Mouse (Mus musculus) midbrain, embryonic 16.5 days (tissue): ENCODE data around the gene Agpat4. TPM values are rescaled to one million over a fixed set of nuclear protein-coding genes. Genes with fewer than 3 reads are reported as not detected.

ENCODE experiments used
- ATAC-seq: fragments of 200-750 bp; cut with Nextera tagmentation; 2 replicates; pipeline ENCODE4 v1.8.0; 2017; ENCODE audit warnings: moderate TSS enrichment
- H3K27ac ChIP-seq: fragments of 300-500 bp; sonication (generic); 2 replicates; pipeline ENCODE4 v1.5.1; 2014; ENCODE audit warnings: mild to moderate bottlenecking, low read length, mixed read lengths
- H3K27me3 ChIP-seq: fragments of 300-500 bp; sonication (generic); 2 replicates; pipeline ENCODE4 v1.6.1; 2014; ENCODE audit warnings: low read depth, low read length, mixed read lengths; ENCODE audit not compliant: control insufficient read depth, insufficient read depth
- H3K36me3 ChIP-seq: fragments of 300-500 bp; sonication (generic); 2 replicates; pipeline ENCODE4 v1.6.1; 2014; ENCODE audit warnings: mild to moderate bottlenecking, low read length, moderate library complexity, mixed read lengths; ENCODE audit not compliant: control insufficient read depth, insufficient read depth
- H3K4me1 ChIP-seq: fragments of 300-500 bp; sonication (generic); 2 replicates; pipeline ENCODE4 v1.6.1; 2014; ENCODE audit warnings: mild to moderate bottlenecking, low read length, mixed read lengths; ENCODE audit not compliant: control insufficient read depth, insufficient read depth
- H3K4me2 ChIP-seq: fragments of 300-500 bp; sonication (generic); 2 replicates; pipeline ENCODE4 v1.6.1; 2014; ENCODE audit warnings: mild to moderate bottlenecking, low read length, mixed read lengths
- H3K4me3 ChIP-seq: fragments of 300-500 bp; sonication (generic); 2 replicates; pipeline ENCODE4 v1.5.1; 2014; ENCODE audit warnings: low read depth, mild to moderate bottlenecking, low read length, moderate library complexity, mixed read lengths
- H3K9ac ChIP-seq: fragments of 300-500 bp; sonication (generic); 2 replicates; pipeline ENCODE4 v1.6.1; 2014; ENCODE audit warnings: low read depth, low read length, mixed read lengths
- H3K9me3 ChIP-seq: fragments of 300-500 bp; sonication (generic); replicated peaks from 2 replicates; pipeline ENCODE4 v1.6.1; 2014; ENCODE audit warnings: mild to moderate bottlenecking, low read length, mixed read lengths; ENCODE audit not compliant: control insufficient read depth, poor library complexity, severe bottlenecking
- WGBS: fragments of 180-500 bp; shearing (Covaris S2); extraction: QIAGEN DNeasy Blood & Tissue Kit; methylation state at CpG from one replicate; pipeline ENCODE4 v1.1.7; 2014; 5-methylcytosine and 5-hydroxymethylcytosine counted together
- polyA plus RNA-seq: library from polyadenylated mRNA; unstranded; fragments of >200 nt; fragmentation: Nextera tagmentation; extraction: Ambion mirVana; gene quantifications from 2 replicates; pipeline ENCODE4 v1.2.1, GENCODE M21; 2015

The Agpat4 gene
- polyA plus RNA-seq, 1 experiment from 2014 or later: 68.3 TPM

DNA sequence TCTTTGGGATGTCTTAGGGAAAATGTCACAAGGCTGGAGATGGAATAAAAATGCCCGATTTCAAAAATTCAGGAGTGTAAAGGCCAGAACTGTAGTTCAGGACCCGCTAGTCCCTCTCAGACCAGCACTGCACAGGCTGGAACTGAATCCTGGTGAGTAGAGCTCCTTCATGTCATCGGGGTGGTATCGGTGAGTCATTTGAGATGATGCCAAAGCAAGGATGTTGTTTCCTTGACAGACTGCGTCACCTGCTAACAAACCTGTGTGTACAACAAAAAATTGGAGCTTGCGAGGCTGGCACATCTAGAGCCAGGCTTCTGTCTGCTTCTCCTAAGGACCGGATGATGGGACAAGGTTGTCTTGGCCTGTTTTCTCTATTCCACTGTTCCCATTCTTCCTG, 13.1 kb downstream of the Agpat4 start:
- no peaks in the 10 kb centered on the region for H3K4me1 ChIP-seq
- H3K36me3 ChIP-seq: peaks cover 9% of the 10 kb centered on the region
- no peak overlapping the region for H3K4me2 ChIP-seq
- no peak overlapping the region for H3K9ac ChIP-seq
- H3K27ac ChIP-seq: no peak overlapping the region
- 96% methylated on average over 7 of the region's 7 CpGs for WGBS
- H3K9me3 ChIP-seq: 0 out of 2 replicates have a peak, but pooled peaks cover 3% of the 10 kb centered on the region
- H3K27me3 ChIP-seq: no peaks in the 10 kb centered on the region
- no peak overlapping the region for H3K4me3 ChIP-seq
- no peak for ATAC-seq

DNA sequence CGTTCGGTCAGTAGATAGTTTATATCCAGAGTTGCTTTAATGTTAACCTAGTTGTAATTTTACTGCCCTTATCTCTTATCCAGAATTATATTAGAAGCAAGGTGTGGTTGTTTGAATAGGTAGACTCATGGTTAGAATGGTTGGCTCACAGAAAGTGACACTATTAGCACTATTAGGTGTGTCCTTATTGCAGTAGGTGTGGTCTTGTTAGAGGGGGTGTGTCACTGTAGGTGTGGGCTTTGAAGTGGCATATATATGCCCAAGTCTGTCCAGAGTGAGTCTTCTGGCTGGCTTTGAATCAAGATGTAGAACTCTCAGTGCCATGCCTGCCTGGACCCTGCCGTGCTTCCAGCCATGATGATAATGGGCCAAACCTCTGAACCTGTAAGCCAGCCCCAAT, 14.4 kb downstream of the Agpat4 start:
- H3K9ac ChIP-seq: no peak overlapping the region
- no peaks in the 10 kb centered on the region for H3K4me1 ChIP-seq
- no peaks in the 10 kb centered on the region for H3K27me3 ChIP-seq
- peaks cover 9% of the 10 kb centered on the region for H3K36me3 ChIP-seq
- no peak overlapping the region for H3K4me2 ChIP-seq
- H3K27ac ChIP-seq: no peak overlapping the region
- no peak overlapping the region for H3K4me3 ChIP-seq
- 0 out of 2 replicates have a peak, but pooled peaks cover 3% of the 10 kb centered on the region for H3K9me3 ChIP-seq
- 100% methylated on average over 3 of the region's 3 CpGs for WGBS
- no peak for ATAC-seq

DNA sequence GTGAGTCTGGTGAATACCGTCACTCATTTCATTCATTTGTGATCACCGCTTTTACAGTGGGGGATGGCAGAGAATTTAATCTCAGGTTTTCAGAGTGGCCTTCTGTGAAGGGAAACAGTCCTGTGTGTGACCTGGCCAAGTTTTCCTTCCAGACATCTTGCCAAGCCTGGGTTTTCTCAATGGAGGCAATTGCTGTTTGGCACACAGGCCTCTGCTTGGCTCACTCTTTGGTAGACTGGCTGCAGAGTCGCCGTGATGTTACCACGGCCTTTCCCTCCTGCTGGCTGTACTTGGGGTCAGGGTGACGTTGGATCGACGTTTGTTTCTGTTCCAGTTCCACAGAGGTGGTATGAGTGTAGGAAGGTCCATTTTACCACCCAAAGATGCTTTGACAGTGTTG, 15.5 kb downstream of the Agpat4 start:
- no peak for ATAC-seq
- no peaks in the 10 kb centered on the region for H3K4me1 ChIP-seq
- H3K9ac ChIP-seq: no peak overlapping the region
- no peak overlapping the region for H3K4me3 ChIP-seq
- H3K27ac ChIP-seq: no peak overlapping the region
- WGBS: 89% methylated on average over 8 of the region's 8 CpGs
- H3K9me3 ChIP-seq: 0 out of 2 replicates have a peak, but pooled peaks cover 3% of the 10 kb centered on the region
- no peaks in the 10 kb centered on the region for H3K27me3 ChIP-seq
- peaks cover 9% of the 10 kb centered on the region for H3K36me3 ChIP-seq
- H3K4me2 ChIP-seq: no peak overlapping the region

DNA sequence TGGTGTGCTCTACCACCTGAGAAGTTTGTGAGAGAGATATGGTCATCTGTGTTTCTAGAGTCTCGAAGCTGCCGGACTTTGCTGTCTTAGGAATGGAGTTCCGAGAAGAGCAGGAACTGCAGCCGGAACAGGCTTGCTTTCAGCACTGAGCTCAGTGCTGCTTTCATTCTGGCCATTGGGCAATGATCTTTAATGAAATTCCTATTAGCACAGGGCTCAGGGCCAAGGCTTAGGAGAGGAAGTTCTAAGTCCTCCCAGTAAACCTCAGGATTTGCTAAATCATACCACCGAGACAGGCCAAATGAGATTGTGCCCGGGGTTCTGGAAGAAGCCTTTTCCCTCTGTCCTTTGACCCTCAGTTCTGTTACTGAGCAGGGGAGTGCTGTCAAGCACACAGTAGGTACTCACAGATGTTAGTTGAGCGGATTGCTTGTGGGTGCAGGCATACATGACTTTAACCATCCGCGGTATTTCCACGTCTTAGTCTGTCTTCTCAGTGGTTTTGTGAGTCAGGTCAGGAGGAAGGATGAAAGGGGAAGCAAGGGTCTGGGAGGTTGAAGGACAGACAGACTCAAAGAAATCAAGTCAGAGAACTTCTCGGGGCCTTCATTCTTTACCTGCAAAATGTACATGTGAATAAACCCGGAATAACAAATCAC, 16.6 kb downstream of the Agpat4 start:
- Histone ChIP-seq H3K4me3 (no peak overlapping the region), H3K27me3 (no peaks in the 10 kb centered on the region), H3K36me3 (peaks cover 9% of the 10 kb centered on the region), H3K27ac (no peak overlapping the region), H3K9ac (no peak overlapping the region), H3K4me1 (no peaks in the 10 kb centered on the region), H3K4me2 (no peak overlapping the region), H3K9me3 (0 out of 2 replicates have a peak, but pooled peaks cover 3% of the 10 kb centered on the region)
- WGBS: 91% methylated on average over 12 of the region's 12 CpGs
- ATAC-seq: no peak

DNA sequence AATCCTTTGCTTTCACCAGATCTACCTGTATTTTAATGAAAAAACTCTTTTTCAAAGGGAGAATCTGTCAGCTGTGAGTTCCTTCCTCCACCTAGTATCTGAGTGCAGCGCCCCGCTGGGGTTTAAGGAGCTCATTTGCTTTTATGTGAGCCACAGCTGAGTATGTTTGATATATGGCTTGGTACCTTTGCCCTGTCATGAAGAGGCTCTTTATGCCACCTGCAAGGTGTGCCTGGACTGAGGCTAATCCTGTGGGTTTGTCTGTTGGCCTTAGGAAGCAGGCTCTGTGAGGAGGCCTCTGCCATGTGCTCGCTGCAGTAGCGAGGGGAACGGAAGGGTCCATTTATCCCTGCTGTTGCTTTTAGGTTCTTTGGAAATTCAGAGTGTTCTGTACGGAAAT, 19.9 kb downstream of the Agpat4 start:
- WGBS: 90% methylated on average over 6 of the region's 6 CpGs
- Histone ChIP-seq H3K9me3 (no peaks in the 10 kb centered on the region), H3K36me3 (no peaks in the 10 kb centered on the region), H3K9ac (no peak overlapping the region), H3K4me2 (no peak overlapping the region), H3K4me1 (no peaks in the 10 kb centered on the region), H3K4me3 (no peak overlapping the region), H3K27me3 (no peaks in the 10 kb centered on the region), H3K27ac (no peak overlapping the region)
- no peak for ATAC-seq

DNA sequence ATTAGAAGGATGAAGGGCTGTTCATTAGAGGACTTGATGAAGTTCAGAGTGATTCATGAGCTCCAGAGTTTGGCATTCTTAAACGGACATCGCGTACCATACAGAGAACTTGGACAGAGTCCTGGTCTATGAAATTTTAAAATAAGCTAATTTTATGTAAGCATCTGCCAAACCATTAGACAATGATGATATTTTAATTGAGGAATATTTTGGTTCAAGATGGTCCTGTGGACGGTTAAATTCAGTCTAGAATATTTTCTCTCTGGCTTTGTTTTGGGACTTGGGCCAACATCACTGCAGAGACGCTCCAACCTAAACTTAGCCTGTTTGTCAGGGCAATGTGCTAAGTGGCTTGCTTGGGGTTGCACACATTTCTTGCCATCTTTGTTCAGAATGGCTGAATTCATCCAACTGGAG, 25.5 kb downstream of the Agpat4 start:
- Histone ChIP-seq H3K4me2 (no peak overlapping the region), H3K4me1 (no peaks in the 10 kb centered on the region), H3K27ac (no peak overlapping the region), H3K27me3 (no peaks in the 10 kb centered on the region), H3K9ac (no peak overlapping the region), H3K9me3 (no peaks in the 10 kb centered on the region), H3K4me3 (no peak overlapping the region), H3K36me3 (no peaks in the 10 kb centered on the region)
- ATAC-seq: no peak
- WGBS: 90% methylated on average over 5 of the region's 5 CpGs

DNA sequence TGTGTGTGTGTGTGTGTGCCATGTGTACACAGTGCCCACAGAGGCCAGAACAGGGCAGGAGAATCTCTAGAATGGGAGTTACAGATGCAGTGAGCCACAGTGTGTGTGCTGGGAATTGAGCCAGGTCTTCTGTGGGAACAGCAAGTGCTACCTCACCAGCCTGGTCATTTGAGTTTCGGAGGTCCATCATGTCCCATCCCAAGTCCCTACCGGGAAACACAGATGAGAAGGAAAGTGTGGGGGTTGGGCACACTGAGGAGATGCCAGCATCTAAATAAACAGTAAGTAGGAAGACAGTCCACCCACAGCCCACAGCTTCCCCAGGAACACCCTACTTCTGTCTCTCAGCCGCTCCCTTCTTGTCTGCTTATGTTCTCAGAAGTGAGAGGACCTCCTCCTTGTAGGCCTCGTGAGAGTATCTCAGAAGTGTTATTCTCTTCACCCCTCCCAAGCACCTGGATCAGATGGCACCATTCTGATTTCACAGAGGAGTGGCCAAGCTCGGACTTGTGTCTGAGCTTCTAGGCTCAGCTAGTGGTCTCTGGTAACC, 27.7 kb downstream of the Agpat4 start:
- Histone ChIP-seq H3K36me3 (no peaks in the 10 kb centered on the region), H3K9ac (no peak overlapping the region), H3K4me3 (no peak overlapping the region), H3K4me1 (no peaks in the 10 kb centered on the region), H3K27me3 (no peaks in the 10 kb centered on the region), H3K4me2 (no peak overlapping the region), H3K27ac (no peak overlapping the region), H3K9me3 (no peaks in the 10 kb centered on the region)
- WGBS: 94% methylated on average over 5 of the region's 5 CpGs
- no peak for ATAC-seq

DNA sequence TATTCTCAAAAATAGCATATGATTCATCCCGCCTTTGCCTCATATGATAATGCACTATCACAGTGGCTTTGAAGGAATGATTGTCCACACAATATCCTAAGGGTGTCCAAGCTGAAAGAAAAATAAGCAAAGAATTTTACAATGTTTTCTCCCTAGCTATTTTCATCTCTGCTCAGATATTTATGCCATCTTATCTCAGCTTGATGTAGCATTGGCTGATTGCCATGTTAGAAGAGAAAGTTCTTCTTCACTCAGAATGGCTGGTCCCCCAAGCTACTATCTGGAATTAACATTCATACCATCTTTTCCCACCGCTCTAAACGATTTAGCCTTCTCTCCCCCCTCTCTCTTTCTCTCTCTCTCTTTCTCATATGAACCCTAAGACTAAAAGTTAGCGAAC, 29.3 kb downstream of the Agpat4 start:
- H3K27me3 ChIP-seq: no peaks in the 10 kb centered on the region
- no peak overlapping the region for H3K4me2 ChIP-seq
- 92% methylated on average over 4 of the region's 4 CpGs for WGBS
- H3K9me3 ChIP-seq: no peaks in the 10 kb centered on the region
- H3K4me3 ChIP-seq: no peak overlapping the region
- no peak for ATAC-seq
- H3K4me1 ChIP-seq: no peaks in the 10 kb centered on the region
- no peak overlapping the region for H3K9ac ChIP-seq
- peaks cover under 1% of the 10 kb centered on the region; the same call in 1 of the 2 replicates for H3K36me3 ChIP-seq
- H3K27ac ChIP-seq: no peak overlapping the region

DNA sequence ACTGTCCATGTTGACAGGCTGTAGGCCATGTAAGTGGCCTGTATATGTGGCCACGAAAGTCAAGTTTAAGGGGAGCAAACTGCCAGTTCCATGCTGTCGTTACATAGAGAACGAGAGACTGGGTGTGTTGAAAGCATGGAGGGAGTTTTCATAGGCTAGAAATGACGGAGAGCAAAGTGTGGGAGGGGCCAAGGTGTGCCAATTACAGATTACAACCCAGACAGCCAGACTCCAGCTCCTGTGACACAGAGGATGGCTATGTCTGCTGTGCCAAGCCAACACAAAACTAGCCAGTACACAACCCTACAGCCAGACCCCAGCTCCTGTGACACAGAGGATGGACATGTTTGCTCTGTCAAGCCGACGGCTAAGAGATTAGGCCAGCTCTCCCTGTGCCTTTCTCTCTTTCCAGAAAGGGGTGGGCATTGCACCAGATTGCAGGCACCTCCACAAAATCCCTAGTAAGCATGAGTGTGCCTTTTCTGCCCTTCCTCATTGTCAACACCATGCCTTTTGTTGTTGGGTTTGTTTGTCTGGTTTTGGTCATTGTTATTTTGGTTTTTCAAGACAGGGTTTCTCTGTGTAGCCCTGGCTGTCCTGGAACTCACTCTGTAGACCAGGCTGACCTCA, 30.8 kb downstream of the Agpat4 start:
- H3K9ac ChIP-seq: no peak overlapping the region
- H3K27ac ChIP-seq: no peak overlapping the region
- H3K4me2 ChIP-seq: no peak overlapping the region
- H3K27me3 ChIP-seq: no peaks in the 10 kb centered on the region
- no peaks in the 10 kb centered on the region for H3K9me3 ChIP-seq
- H3K4me1 ChIP-seq: no peaks in the 10 kb centered on the region
- H3K36me3 ChIP-seq: peaks cover 13% of the 10 kb centered on the region
- ATAC-seq: no peak
- 88% methylated on average over 6 of the region's 6 CpGs for WGBS
- H3K4me3 ChIP-seq: no peak overlapping the region
